Mouse (Mus musculus) C2C12 (cell line): ENCODE measurements around the gene Eef2.

ENCODE experiments used
- CEBPB ChIP-seq: IDR thresholded peaks from one replicate; pipeline ENCODE4 v1.6.1; 2011; ENCODE audit warnings: low read depth, mild to moderate bottlenecking, control low read depth, moderate library complexity
- CTCF ChIP-seq: IDR thresholded peaks from one replicate; pipeline ENCODE4 v1.5.1; 2011; ENCODE audit not compliant: control insufficient read depth, insufficient read depth, insufficient read length
- MYOD1 ChIP-seq: IDR thresholded peaks from one replicate; pipeline ENCODE4 v1.6.1; 2011; ENCODE audit warnings: low read depth; ENCODE audit not compliant: control insufficient read depth, insufficient read length

GRCm38 (mm10) chr10:81173132-81173531, 3.3 kb upstream of the Eef2 start:
- TF ChIP-seq CTCF (no peak), CEBPB (no peak), MYOD1 (no peak)
